Mouse (Mus musculus): ENCODE results near the gene Cxcl5.

Gene Cxcl5

DNA sequence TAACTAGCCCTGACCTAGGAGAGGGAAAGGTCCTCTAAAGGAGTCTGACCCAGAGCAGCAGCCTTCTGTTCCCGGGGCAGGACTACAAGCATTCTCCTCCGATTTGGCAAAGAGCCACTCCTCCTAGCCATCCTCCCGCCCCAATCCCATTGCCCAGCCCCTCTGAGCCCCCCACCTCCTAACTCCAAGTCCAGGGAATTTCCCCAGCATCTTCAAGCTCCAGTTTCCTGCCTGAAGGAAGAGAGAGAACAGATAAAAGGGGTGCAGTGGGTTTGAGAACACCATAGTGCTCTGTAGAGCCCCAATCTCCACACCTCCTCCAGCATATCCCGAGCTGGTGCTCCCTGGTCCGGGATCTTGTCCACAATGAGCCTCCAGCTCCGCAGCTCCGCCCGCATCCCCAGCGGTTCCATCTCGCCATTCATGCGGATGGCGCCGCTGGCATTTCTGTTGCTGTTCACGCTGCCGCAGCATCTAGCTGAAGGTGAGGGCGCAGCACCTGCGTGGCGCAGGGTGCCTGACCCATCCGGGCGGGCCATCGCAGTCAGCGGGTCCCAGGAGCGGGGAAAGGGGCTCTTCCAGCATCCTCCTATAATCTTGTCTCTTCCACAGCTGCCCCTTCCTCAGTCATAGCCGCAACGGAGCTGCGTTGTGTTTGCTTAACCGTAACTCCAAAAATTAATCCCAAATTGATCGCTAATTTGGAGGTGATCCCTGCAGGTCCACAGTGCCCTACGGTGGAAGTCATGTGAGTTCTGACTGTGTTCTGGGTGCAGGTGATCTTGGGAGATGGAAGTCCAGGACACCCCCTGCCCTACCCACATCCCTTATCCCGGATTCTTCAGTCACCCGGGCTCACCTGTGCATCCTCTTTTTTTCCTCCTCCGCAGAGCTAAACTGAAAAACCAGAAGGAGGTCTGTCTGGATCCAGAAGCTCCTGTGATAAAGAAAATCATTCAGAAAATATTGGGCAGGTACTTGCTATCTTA lies at the start of gene Cxcl5:
Cxcl5 (plus strand) TSS at position 284 of the 989 bp plus-strand sequence.
- no peak for DNase-seq (ENCODE audit: low spot score in 2 of 2)

- no peak for DNase-seq (ENCODE audit: low spot score in 2 of 2)
Measured at GRCm38 (mm10) chr5:90711409-90711808, 47.8 kb upstream of the Cxcl5 start.

DNA sequence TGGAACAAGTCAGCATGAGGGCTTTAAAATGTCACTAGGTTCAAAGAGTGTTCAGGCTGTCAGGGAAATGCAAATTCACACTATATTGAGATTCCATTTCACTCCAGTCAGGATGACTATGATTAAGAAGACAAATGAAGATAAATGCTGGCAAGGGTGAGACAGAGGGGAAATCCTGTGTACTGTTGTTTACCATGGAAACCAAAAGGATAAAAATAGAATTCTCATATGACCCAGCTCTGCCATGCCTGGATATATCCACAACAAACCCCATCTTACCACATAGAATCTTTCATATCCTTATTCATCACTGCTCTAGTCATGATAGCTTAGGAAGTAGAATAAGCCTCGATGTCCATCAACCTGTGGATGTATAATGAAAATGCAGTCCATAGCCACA lies 41.2 kb upstream of the Cxcl5 start:
- no peak for DNase-seq (ENCODE audit: low spot score in 2 of 2)

- DNase-seq (ENCODE audit: low spot score in 2 of 2) = no peak
Measured at GRCm38 (mm10) chr5:90722656-90723055, 36.5 kb upstream of the Cxcl5 start.

- DNase-seq (ENCODE audit: low spot score in 2 of 2) = no peak
Measured at GRCm38 (mm10) chr5:90728254-90728653, 30.9 kb upstream of the Cxcl5 start.

- no peak for DNase-seq (ENCODE audit: low spot score in 2 of 2)
Measured at GRCm38 (mm10) chr5:90731480-90731879, 27.7 kb upstream of the Cxcl5 start.

DNA sequence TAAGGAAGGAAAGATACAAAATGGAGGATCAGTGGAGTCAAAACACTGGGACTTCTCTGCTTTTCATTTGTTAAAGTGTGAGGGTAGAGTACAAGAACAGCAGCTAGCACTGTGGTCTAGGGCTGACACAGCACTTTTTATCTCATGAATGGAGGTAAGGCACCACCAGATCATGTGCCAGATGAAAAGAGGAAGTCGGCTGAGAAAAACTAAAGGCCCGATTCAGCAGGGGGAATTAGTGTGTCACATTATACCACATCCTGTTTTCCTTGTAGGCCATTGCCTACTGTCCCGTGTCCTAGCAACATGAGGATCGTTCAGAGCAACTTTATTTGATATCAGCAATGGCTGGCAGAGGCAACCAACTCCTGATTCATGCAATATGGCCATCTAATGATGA lies 17.1 kb upstream of the Cxcl5 start:
- no peak for DNase-seq (ENCODE audit: low spot score in 2 of 2)

- DNase-seq (ENCODE audit: low spot score in 2 of 2) = no peak
Measured at GRCm38 (mm10) chr5:90753934-90754333, 5.2 kb upstream of the Cxcl5 start.

DNA sequence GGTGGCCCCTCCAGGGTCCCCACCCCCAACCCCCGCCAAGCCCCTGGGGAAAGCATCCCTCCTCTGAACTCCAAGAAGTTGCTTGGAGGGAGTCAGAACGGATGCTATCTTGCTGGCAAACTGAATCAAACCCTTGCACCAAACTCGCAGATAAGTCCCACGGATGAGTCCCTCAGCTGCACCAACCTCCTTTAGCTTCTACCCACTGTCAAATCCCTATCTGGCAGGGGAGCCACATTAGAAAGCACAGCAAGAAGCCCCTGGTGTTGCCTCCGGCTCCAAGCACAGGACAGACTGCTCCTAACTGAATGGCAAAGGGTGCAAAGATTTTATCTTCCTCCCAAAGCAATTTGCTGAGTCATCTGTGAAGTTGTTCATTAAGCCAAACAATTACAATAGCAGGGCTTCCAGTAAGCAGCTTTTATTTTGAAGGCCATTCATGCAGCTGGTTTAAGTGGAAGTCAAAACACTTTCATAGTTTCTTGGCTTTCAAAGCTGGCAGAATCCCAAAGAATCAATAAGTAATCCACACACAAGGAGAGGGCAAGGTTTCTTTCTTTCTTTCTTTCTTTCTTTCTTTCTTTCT lies 1.0 kb upstream of the Cxcl5 start:
- DNase-seq (ENCODE audit: low spot score in 2 of 2) = no peak

DNA sequence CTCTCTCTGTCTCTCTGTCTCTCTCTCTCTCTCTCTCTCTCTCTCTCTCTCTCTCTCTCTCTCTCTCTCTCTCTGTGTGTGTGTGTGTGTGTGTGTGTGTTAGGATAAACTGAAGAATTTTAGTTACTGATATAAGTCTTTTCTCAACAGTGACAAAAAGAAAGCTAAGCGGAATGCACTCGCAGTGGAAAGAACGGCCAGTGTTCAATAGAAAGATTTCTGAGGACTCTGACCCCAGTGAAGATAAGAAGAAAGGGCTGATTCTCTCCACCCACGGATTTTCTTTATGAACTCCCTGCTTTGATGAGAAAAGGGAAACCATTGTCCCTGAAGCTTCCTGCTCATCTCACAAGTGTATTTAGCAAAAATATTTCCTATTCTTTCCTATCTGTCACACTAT lies 1.1 kb downstream of the Cxcl5 start:
- DNase-seq (ENCODE audit: low spot score in 2 of 2) = no peak

DNA sequence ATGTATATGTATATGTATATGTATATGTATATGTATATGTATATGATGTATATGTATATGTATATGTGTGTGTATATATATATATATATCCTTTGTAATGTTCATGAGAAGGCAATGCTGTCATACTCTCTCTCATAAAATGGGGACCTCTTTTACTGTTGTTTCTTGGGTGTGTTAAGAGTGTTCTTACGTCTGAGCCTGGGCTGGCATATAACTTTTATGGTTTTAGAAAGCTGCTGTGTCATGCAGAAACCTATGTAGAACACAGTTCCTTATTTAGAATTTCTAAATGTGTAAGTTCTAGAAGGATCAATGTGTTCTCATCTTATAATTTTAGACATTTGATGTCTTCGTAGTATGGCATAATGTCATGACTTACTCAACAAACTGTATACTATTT lies 1.7 kb downstream of the Cxcl5 start:
- no peak for DNase-seq (ENCODE audit: low spot score in 2 of 2)

- DNase-seq (ENCODE audit: low spot score in 2 of 2) = no peak
Measured at GRCm38 (mm10) chr5:90761834-90762233, 2.7 kb downstream of the Cxcl5 start.

GRCm38 (mm10) chr5:90763912-90764665 lies 4.9 kb downstream of the Cxcl5 start:
- no peak for DNase-seq (ENCODE audit: low spot score in 2 of 2)

GRCm38 (mm10) chr5:90765821-90766606 lies 6.9 kb downstream of the Cxcl5 start:
- no peak for DNase-seq (ENCODE audit: low spot score in 2 of 2)

GRCm38 (mm10) chr5:90768218-90768617 lies 9.1 kb downstream of the Cxcl5 start, which contains the start of gene Ppbp:
Ppbp (plus strand) TSS chr5:90768518.
- DNase-seq (ENCODE audit: low spot score in 2 of 2) = no peak

- no peak for DNase-seq (ENCODE audit: low spot score in 2 of 2)
Measured at GRCm38 (mm10) chr5:90771369-90771768, 12.2 kb downstream of the Cxcl5 start.

- DNase-seq (ENCODE audit: low spot score in 2 of 2) = no peak
Measured at GRCm38 (mm10) chr5:90771880-90772653, 12.9 kb downstream of the Cxcl5 start, which contains the start of gene Pf4. Pf4 (plus strand) TSS chr5:90772435.

DNA sequence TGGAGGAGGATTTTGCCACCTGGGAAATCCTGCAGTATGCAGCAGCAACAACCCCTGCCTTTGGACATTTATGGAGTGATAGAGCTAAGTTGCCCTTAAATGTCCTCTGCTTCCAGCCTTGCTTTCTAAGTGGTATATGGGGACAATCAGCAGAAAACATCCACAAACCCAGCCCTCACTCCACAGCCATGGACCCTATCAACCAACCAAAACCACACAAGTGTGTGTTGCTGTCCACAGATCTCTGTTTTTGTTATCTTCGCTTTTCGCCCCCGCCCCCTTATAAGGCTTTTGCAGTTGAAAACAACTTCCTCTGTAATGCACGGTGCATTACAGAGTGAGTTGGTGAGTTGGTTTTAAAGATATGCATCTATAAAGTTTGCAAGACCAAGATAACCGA lies 16.4 kb downstream of the Cxcl5 start:
- DNase-seq (ENCODE audit: low spot score in 2 of 2) = no peak

- DNase-seq (ENCODE audit: low spot score in 2 of 2) = no peak
Measured at GRCm38 (mm10) chr5:90777621-90778020, 18.5 kb downstream of the Cxcl5 start.

DNA sequence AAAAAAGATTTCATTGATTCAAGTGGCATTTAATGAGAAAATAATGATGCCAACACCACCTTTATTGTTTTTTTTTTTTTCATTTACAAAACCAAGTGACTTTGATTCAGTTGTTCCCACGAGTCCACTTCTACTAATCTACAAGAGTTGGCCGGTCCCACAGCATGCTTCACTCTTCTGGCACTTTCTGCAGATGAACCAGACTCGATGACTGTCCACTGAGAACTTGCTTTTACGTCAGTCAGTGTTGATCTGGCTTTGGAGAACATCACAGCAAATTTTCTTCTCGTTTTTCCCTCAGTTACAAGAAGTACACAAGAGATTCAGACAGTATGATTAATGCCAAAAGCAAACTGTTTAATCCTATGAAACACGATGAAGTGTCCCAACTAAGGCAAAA lies 19.7 kb downstream of the Cxcl5 start:
- no peak for DNase-seq (ENCODE audit: low spot score in 2 of 2)

DNA sequence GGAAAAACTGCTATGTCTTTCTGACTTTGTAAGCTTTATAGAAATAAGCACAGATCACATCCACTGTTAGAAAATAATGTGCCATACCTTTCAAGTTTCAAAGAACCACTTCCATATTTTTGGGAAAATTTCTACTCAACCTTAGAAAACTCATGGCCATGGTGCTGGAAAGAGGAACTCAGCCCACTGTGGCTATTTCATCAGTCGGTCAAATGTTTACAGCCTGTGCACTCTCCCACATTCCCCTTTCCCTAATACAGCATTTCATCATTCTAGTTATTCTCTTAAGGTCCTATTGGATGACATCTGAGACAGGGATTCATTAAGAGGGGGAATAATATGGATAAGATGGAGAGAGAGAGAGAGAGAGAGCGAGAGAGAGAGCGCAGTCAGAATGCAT lies 24.5 kb downstream of the Cxcl5 start:
- no peak for DNase-seq (ENCODE audit: low spot score in 2 of 2)
